Mouse (Mus musculus) brain, embryonic 14.5 days (tissue): Measurements from ENCODE around the gene Hmga1.

Experiments
- CTCF ChIP-seq: fragments of 200-500 bp; IDR thresholded peaks from 2 replicates; pipeline ENCODE4 v1.5.1; 2012; ENCODE audit warnings: inconsistent platforms, mild to moderate bottlenecking, moderate library complexity, borderline replicate concordance; ENCODE audit not compliant: insufficient read depth, insufficient read length; ENCODE audit errors: extremely low read depth
- POLR2A ChIP-seq: fragments of 200-500 bp; IDR thresholded peaks from 2 replicates; pipeline ENCODE4 v1.6.1; 2012; ENCODE audit warnings: mild to moderate bottlenecking, inconsistent platforms, borderline replicate concordance; ENCODE audit not compliant: poor library complexity, insufficient read depth, insufficient read length, severe bottlenecking; ENCODE audit errors: extremely low read depth

DNA sequence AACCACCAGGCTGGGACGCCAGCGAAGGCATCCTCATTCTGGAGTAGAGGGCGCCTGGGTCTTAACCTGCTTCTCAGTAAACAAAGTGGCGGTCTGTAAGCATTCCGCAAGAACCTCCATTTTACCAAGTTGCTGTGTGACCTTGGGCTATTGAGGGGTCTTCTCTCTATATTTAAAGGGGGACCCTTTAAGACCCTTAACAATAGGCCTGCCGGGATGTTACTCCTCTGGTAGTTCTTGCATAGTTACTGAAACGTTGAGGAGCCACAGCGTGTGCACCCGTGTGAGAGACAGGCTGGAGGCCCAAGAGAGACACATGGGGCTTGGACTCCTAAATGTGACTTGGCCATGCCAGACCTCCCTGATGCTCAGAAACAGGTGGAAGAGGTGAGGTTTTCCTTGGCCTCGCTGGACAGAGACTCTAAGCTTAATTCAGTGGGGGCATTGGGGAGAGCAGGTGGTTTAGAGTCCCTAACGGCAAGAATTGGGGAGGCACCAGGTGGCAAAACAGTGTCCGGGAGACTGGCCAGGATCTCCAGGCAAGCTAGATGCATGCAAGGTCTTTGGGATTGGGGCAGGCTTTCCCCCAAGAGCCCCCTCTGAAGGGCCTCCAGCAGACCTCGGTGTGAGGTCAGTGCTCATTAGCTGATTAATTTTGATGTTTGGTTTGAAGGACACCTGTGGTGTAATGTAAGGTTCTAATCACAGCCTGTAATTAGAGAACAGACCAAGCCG, 1.8 kb downstream of the Hmga1 start:
- TF ChIP-seq POLR2A (no peak), CTCF (no peak)
